Mouse (Mus musculus): ENCODE results near the gene Msmp. TPM values are rescaled to one million over a fixed set of nuclear protein-coding genes. Genes with fewer than 3 reads are reported as not detected.

Gene Msmp
- polyA plus RNA-seq, 1 experiment from 2014 or later, result 2.1 TPM

DNA sequence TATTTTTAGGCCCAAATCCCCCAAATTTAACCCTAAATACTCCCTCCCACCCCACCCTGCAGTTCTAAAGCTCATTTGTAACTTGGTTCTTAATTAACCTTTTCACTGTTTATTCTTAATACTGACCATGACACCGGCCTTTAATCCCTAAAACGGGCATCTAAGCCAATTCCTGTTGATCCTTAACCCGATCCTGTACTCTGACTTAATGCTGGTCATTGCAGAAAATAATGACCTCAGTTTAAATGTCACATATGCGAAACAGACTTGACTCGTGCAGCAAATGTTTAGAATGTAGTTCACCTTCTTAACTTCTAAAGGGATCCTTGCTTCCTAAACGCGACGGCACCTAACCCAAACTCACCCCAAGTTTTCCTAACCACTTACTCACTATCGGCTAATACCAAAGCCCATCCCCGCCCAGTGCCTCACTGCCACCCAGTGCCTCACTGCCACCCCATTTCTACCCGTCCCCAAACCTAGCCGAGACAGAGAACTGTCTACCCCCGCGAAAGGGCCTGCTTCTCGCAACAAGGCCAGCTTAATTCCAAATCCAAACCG, 22.8 kb downstream of the Msmp start:
- ATAC-seq (ENCODE audit: low FRiP score, low TSS enrichment), result no peak; the same call in none of the 2 replicates

DNA sequence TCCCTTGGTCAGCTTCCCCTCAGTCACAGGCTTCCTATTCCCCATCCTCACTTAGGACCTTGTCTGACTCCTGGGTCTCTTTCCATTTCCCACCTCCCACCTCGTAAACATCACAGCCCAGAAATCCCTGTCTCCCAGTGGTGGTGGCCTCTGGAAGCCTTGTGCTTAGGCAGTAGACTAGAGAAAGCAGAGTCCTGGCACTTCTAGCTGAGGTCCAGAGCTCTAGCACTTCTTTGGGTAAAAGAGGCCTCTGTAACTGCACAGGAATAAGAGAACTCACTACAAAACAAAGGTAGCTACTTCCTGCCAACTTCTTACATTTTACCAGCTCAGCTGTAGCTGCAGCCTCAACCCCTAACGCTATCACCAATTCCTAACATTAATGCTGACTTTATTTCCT, 23.3 kb downstream of the Msmp start:
- no peaks in the 10 kb centered on the region for H3K9me3 ChIP-seq (ENCODE audit: control insufficient read depth, low read length)
- peak overlapping the region; percentile 91 for H3K4me2 ChIP-seq (ENCODE audit: low read length)
- peaks cover 50% of the 10 kb centered on the region for H3K36me3 ChIP-seq (ENCODE audit: control insufficient read depth, insufficient read depth, low read length)
- no peak for DNase-seq
- peak overlapping the region; percentile 90 for H3K9ac ChIP-seq (replicated peaks; ENCODE audit: low read length)
- H3K4me1 ChIP-seq (ENCODE audit: control insufficient read depth, insufficient read depth, low read length), result peaks cover 33% of the 10 kb centered on the region
- H3K27me3 ChIP-seq (ENCODE audit: control insufficient read depth, insufficient read depth, low read length), result no peaks in the 10 kb centered on the region
- H3K4me3 ChIP-seq (replicated peaks; ENCODE audit: low read depth, low read length), result peak overlapping the region; percentile 95
- H3K27ac ChIP-seq (replicated peaks; ENCODE audit: low read depth, low read length), result no peak overlapping the region
- no peak for ATAC-seq (ENCODE audit: low FRiP score, low TSS enrichment)
- 57% methylated on average over 2 of the region's 2 CpGs for WGBS

More for the DNA sequence above, 22.8 kb downstream of the Msmp start:
- peak overlapping the region; percentile 95 for H3K27ac ChIP-seq (replicated peaks; ENCODE audit: low read depth, low read length)
- no peak for DNase-seq
- no peaks in the 10 kb centered on the region for H3K9me3 ChIP-seq (ENCODE audit: control insufficient read depth, low read length)
- no peaks in the 10 kb centered on the region for H3K27me3 ChIP-seq (ENCODE audit: control insufficient read depth, insufficient read depth, low read length)
- peak overlapping the region; percentile 95 for H3K4me3 ChIP-seq (replicated peaks; ENCODE audit: low read depth, low read length)
- WGBS, result 3% methylated on average over 16 of the region's 16 CpGs
- H3K4me2 ChIP-seq (ENCODE audit: low read length), result peak overlapping the region; percentile 91
- H3K36me3 ChIP-seq (ENCODE audit: control insufficient read depth, insufficient read depth, low read length), result peaks cover 50% of the 10 kb centered on the region
- peaks cover 33% of the 10 kb centered on the region for H3K4me1 ChIP-seq (ENCODE audit: control insufficient read depth, insufficient read depth, low read length)
- peak overlapping the region; percentile 90 for H3K9ac ChIP-seq (replicated peaks; ENCODE audit: low read length)

DNA sequence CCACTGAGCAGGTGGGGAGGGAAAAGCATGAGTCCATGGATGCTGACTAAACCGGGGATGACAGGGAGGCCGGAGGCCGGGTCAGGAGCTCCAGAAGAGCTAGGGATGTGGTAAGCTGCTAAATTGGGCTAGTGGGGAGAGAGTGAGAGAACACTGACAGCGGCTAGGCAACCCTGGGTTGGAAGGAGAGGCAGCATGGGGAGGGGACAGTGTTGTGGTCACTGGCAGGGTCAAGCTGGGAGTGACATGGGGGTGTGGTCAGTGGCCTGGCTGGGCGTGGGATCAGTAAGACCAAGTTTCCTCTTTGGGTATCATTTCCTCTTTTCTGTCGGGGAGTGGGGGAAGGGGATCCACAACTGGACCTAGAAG, 24.1 kb downstream of the Msmp start:
- H3K27me3 ChIP-seq (ENCODE audit: control insufficient read depth, insufficient read depth, low read length), result no peaks in the 10 kb centered on the region
- no peaks in the 10 kb centered on the region for H3K9me3 ChIP-seq (ENCODE audit: control insufficient read depth, low read length)
- 66% methylated on average over 6 of the region's 6 CpGs for WGBS
- no peak overlapping the region for H3K4me3 ChIP-seq (replicated peaks; ENCODE audit: low read depth, low read length)
- no peak overlapping the region for H3K27ac ChIP-seq (replicated peaks; ENCODE audit: low read depth, low read length)
- DNase-seq (no peak), ATAC-seq (ENCODE audit: low FRiP score, low TSS enrichment) (no peak)
- peaks cover 50% of the 10 kb centered on the region for H3K36me3 ChIP-seq (ENCODE audit: control insufficient read depth, insufficient read depth, low read length)
- H3K9ac ChIP-seq (replicated peaks; ENCODE audit: low read length), result peak overlapping the region; percentile 34; the same call in 1 of the 2 replicates
- H3K4me1 ChIP-seq (ENCODE audit: control insufficient read depth, insufficient read depth, low read length), result peaks cover 33% of the 10 kb centered on the region
- H3K4me2 ChIP-seq (ENCODE audit: low read length), result peak overlapping the region; percentile 91; the same call in 1 of the 2 replicates

DNA sequence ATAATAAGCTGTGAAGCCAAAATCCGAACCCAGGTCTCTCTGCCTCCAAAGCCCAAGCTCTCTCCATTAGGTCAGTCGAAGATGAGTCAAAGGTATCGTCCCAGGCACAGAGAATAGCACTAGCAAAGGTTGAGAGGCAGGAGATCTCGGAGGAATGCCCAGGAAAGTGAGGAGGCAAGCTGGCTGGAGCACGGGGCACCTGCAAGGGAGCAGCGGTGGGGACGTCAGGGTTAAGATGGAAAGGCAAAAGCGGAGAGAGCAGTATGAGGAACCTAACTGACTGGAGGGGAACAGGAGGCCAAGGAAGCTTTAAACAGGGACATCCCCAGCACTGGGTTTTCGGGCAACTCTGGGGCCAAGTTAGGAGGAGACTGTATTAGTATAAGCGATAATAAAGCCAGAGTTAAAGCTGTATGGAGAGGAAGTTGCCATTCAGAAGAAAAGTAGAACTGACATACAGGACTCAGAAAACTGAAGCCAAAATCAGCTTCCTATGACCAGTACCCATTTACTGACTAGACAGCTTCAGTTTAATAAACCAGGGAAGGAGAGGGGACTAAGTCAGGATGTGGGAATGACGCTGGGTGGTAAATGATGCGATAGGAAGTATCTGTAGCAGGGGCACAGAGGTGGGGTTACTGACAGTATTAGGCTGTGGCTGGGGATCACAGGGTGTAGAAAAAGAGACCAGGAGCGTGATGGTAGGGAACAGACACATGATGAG, 24.6 kb downstream of the Msmp start:
- ATAC-seq (ENCODE audit: low FRiP score, low TSS enrichment) (no peak), DNase-seq (no peak)
- WGBS, result 88% methylated on average over 13 of the region's 13 CpGs
- H3K9ac ChIP-seq (replicated peaks; ENCODE audit: low read length), result peak overlapping the region; percentile 34; the same call in 1 of the 2 replicates
- H3K27me3 ChIP-seq (ENCODE audit: control insufficient read depth, insufficient read depth, low read length), result no peaks in the 10 kb centered on the region
- no peak overlapping the region for H3K27ac ChIP-seq (replicated peaks; ENCODE audit: low read depth, low read length)
- peaks cover 50% of the 10 kb centered on the region for H3K36me3 ChIP-seq (ENCODE audit: control insufficient read depth, insufficient read depth, low read length)
- H3K9me3 ChIP-seq (ENCODE audit: control insufficient read depth, low read length), result no peaks in the 10 kb centered on the region
- peaks cover 33% of the 10 kb centered on the region for H3K4me1 ChIP-seq (ENCODE audit: control insufficient read depth, insufficient read depth, low read length)
- H3K4me2 ChIP-seq (ENCODE audit: low read length), result peak overlapping the region; percentile 3; the same call in 1 of the 2 replicates
- H3K4me3 ChIP-seq (replicated peaks; ENCODE audit: low read depth, low read length), result no peak overlapping the region

DNA sequence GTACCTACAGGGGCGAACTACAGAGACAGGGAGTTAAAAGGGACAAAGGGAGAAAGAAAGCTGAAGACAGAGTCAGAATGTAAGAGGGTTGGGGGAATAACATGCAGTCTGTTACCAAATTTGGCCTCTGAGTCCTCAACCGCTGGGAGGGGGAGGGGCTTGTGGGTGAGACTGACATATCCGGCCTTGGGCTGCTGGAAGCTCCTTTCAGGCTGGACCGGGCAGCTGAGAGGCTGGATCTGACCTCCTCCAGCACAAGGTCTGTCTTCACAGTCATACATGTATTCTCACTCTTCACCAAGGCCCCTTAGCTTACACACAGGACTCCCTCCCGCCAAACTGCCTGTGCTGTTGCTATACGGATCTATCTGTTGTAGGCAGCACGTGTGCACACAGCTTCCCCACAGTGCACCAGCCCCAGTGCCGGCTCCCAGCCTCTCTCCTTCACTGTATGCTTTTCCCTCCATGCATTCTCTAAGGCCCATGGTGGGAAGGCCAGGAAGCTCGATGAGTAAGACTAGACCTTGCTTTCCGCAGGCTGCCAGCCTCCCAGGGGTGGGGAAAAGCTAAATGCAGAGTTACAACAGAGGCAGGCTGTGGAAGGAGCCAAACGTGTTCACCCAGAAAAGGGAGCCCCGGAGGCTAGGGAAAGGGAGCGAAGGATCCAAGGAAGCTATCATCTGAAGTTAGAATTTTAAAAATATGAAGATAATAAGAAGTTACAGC, 25.5 kb downstream of the Msmp start:
- Histone ChIP-seq H3K9ac (replicated peaks; ENCODE audit: low read length) (no peak overlapping the region; the same call in 1 of the 2 replicates), H3K9me3 (ENCODE audit: control insufficient read depth, low read length) (no peaks in the 10 kb centered on the region), H3K36me3 (ENCODE audit: control insufficient read depth, insufficient read depth, low read length) (peaks cover 51% of the 10 kb centered on the region), H3K4me3 (replicated peaks; ENCODE audit: low read depth, low read length) (no peak overlapping the region), H3K4me1 (ENCODE audit: control insufficient read depth, insufficient read depth, low read length) (peaks cover 29% of the 10 kb centered on the region), H3K4me2 (ENCODE audit: low read length) (peak overlapping the region; percentile 6; the same call in 1 of the 2 replicates), H3K27ac (replicated peaks; ENCODE audit: low read depth, low read length) (no peak overlapping the region), H3K27me3 (ENCODE audit: control insufficient read depth, insufficient read depth, low read length) (no peaks in the 10 kb centered on the region)
- ATAC-seq (ENCODE audit: low FRiP score, low TSS enrichment) (no peak), DNase-seq (peak; percentile 30)
- 43% methylated on average over 13 of the region's 13 CpGs for WGBS

DNA sequence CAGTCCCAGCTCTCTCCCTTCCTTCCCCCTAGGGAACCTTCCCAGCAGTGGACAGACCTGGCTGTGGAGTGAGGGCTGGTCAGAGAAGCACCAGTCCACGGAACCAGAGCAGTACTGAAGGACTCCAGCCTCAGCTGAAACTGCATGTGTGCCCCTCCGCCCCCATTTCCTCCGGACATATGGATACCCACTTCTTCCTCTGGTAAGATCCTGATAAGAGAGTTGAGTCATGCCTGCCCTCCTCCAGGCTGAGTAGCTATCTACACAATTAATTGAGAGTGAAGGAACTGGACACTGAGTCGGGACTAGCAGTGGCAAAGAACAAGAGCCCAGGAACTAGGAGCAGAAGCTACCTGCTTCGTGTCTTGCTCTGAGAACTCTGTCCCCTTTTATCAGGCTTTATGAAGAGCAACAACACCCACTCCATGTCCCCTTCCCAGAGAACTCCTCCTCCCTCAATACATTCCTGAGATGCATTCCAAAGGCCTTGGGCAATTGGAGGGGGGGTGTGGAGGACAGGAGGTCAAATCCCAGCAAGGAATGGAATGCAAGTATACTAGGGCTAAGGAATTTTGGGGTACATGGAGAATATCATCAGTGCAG, 26.2 kb downstream of the Msmp start:
- H3K9ac ChIP-seq (replicated peaks; ENCODE audit: low read length), result no peak overlapping the region
- ATAC-seq (ENCODE audit: low FRiP score, low TSS enrichment) (no peak), DNase-seq (no peak)
- H3K4me2 ChIP-seq (ENCODE audit: low read length), result no peak overlapping the region
- H3K4me3 ChIP-seq (replicated peaks; ENCODE audit: low read depth, low read length), result no peak overlapping the region
- peaks cover 55% of the 10 kb centered on the region for H3K36me3 ChIP-seq (ENCODE audit: control insufficient read depth, insufficient read depth, low read length)
- H3K27me3 ChIP-seq (ENCODE audit: control insufficient read depth, insufficient read depth, low read length), result no peaks in the 10 kb centered on the region
- no peaks in the 10 kb centered on the region for H3K9me3 ChIP-seq (ENCODE audit: control insufficient read depth, low read length)
- no peak overlapping the region for H3K27ac ChIP-seq (replicated peaks; ENCODE audit: low read depth, low read length)
- WGBS, result 68% methylated on average over 5 of the region's 5 CpGs
- peaks cover 22% of the 10 kb centered on the region for H3K4me1 ChIP-seq (ENCODE audit: control insufficient read depth, insufficient read depth, low read length)

DNA sequence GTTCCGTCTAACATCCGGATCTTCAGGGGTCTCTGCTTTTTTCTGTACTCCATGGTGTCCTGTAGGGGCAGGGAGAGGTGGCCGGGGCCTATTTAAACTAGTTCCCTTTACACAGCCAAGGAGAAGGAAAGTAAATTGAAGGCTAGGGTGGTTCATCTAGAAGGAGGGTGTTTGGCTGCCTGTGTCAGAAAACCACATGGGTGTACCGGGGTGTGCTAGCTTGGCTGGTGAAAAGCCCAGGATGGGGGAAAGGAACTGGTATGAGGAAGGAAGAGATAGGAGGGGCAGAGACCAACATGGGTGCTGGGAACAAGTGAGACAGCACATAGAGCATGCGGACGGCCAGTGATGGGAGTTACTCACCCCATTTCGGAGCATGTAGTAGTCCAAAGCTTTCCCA, 28.4 kb downstream of the Msmp start:
- Histone ChIP-seq H3K9me3 (ENCODE audit: control insufficient read depth, low read length) (no peaks in the 10 kb centered on the region), H3K27ac (replicated peaks; ENCODE audit: low read depth, low read length) (no peak overlapping the region), H3K27me3 (ENCODE audit: control insufficient read depth, insufficient read depth, low read length) (no peaks in the 10 kb centered on the region), H3K9ac (replicated peaks; ENCODE audit: low read length) (no peak overlapping the region), H3K4me2 (ENCODE audit: low read length) (no peak overlapping the region), H3K4me3 (replicated peaks; ENCODE audit: low read depth, low read length) (no peak overlapping the region), H3K4me1 (ENCODE audit: control insufficient read depth, insufficient read depth, low read length) (peaks cover 13% of the 10 kb centered on the region), H3K36me3 (ENCODE audit: control insufficient read depth, insufficient read depth, low read length) (peaks cover 76% of the 10 kb centered on the region)
- DNase-seq (no peak), ATAC-seq (ENCODE audit: low FRiP score, low TSS enrichment) (no peak)
- WGBS, result 96% methylated on average over 7 of the region's 7 CpGs

DNA sequence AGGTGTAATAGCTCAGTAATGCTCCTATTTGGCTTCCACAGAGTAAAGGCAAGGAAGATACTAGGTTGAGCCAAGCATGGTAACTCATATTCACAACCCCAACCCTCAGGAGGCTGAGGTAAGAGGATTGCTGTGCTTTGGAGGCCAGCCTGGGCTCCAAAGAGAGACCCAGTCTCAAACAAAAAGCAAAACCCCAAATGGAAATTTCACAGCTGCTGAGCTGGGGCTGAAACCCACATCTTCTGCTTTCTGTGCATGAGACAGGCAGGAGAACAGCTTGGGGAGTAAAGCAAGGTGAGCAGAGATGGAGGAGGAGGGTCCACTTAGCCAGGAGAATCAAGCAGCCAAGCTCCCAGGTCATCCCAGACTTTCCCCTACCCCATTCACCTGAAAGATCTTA, 30.4 kb downstream of the Msmp start:
- no peak overlapping the region for H3K9ac ChIP-seq (replicated peaks; ENCODE audit: low read length)
- no peak overlapping the region for H3K27ac ChIP-seq (replicated peaks; ENCODE audit: low read depth, low read length)
- H3K9me3 ChIP-seq (ENCODE audit: control insufficient read depth, low read length), result no peaks in the 10 kb centered on the region
- H3K27me3 ChIP-seq (ENCODE audit: control insufficient read depth, insufficient read depth, low read length), result no peaks in the 10 kb centered on the region
- no peak overlapping the region for H3K4me3 ChIP-seq (replicated peaks; ENCODE audit: low read depth, low read length)
- DNase-seq, result no peak
- ATAC-seq (ENCODE audit: low FRiP score, low TSS enrichment), result no peak
- H3K36me3 ChIP-seq (ENCODE audit: control insufficient read depth, insufficient read depth, low read length), result peaks cover 91% of the 10 kb centered on the region
- peaks cover 4% of the 10 kb centered on the region; the same call in 1 of the 2 replicates for H3K4me1 ChIP-seq (ENCODE audit: control insufficient read depth, insufficient read depth, low read length)
- H3K4me2 ChIP-seq (ENCODE audit: low read length), result no peak overlapping the region
